Mouse (Mus musculus): ENCODE measurements around the gene Zpr1.

Gene Zpr1

DNA sequence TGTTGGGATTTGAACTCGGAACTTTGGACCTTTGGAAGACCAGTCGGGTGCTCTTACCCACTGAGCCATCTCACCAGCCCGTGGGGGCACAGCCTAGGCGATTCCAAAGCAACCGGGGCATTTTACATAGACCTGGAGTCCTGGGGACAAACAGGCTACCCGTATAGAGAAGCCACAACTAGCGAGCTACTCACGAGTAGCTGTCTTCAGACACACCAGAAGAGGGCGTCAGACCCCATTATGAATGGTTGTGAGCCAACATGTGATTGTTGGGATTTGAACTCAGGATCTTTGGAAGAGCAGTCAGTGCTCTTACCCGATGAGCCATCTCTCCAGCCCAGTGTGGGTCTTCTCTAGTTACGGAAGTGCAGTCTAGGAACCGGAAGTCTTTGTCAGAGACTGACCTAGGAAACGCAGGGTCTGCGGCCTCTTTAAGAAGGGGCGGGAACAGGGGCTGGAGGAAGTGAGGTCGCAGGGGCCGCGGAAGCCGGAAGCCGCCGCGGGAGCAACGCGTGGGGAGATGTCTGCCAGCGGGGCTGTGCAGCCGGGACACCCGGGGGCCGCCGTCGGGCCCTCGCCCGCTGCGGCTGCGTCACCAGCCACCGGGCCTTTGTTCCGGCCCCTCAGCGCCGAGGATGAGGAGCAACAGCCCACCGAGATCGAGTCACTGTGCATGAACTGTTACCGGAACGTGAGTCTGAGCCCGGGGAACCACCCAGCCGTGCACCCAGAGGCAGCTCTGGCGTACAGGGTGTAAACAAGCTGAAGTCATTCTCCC lies at the start of gene Zpr1:
Zpr1 (plus strand) TSS at position 388 of the 778 bp plus-strand sequence.
- in situ Hi-C loops (cut with MboI, MseI) = no loop called here

DNA sequence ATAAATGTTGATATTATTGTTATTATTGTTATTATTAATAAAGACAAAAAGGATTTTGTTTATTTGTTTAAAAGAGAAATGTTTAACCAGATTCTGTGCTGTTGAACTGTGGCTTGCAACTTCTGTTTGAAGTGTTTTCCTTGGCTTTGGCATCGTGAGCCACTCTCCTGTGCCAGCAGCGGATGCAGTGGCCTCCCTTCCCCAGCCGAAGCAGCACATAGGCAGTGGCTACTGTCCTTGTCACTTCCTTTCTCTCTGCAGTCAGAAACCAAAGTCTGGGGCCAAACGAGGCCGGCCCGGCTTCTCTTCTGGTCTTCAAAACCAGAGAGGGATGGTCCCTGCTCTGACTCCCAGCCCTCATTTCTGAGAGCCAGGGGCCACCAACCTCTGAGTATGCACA lies 49.8 kb upstream of the Zpr1 start:
- in situ Hi-C loops (cut with MboI, MseI) = no loop called here

DNA sequence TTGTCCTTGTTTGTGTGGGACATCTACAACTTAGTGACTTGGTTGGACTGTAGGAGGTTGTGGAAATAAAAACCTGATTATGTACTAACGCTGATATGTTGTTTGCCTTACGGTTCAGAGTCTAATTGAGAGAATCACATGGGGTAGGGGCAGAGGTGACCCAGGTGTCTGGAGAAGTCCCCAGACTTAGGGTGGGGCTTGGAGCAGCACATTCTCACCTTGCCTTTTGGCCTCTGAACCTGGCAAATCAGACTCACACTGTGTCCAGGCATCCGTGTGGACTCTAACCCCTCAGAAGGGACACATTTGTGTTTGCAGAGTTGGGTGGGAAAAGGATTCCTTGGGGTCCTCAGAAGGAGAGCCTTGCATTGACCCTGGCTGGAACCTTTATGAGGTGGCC lies 48.8 kb upstream of the Zpr1 start:
- in situ Hi-C loops (cut with MboI, MseI) = no loop called here

DNA sequence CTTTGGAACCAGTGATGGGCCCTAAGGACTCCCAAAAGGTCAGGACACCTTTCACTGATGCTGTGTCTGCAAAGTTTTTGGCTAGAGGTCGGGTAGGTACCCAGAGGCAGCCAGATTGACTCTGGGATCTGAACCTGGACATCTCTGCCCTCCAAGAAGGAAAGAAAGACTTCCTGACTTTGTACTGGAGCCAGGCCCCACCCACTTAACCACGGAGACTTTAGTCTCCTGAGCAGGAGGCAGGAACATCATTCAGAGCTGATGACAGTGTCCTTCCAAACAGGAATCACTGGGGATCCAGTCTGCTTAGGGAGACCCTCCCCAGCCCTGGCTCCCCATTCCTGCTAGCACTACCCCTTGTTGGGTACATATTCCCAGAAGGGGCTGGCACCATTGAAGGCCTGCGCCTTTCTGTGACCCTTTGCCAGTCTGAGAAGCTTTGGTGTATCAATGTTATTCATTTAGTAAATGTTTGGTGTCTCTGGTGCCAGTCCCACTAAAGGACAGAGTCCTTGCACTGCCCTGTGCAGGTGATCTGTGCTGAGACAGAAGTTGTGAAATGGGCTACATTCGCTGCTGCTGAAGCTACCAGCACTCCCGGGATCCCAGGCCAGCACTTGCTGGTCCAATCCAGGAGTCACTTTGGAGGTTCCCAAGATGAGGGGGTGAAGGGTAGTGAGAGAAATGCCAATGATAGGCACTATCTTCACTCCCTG lies 47.8 kb upstream of the Zpr1 start:
- in situ Hi-C loops (cut with MboI, MseI) = loop anchor here in 1 of 2 experiments (5.0 kb wide), 1 partner anchor 1083 kb away; no protein-coding TSS in a partner anchor

DNA sequence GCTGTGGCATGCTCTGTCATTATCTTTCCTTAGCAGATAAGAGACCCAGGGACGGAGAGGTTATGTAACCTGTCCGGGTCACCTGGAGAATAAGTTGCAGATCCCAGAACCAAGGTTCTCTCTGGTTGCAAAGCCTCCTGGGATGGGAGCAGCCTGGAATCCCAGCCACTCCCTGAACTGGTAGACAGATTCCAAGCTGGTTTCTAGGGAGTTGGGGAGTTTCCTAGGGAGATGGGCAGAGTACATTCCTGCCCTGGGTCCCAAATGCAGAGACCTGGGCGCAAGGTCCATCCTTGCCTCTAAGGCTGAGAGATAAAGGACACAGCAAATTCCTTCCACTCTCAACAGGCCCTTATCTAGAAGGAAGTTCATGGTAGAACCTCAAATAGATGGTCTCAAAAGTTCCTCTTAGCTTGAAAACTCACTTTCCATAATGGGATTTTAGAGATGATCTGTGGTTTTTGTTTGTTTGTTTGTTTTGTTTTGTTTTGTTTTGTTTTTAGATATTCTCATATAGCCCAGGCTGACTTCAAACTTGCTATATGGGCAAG lies 45.7 kb upstream of the Zpr1 start:
- in situ Hi-C loops (cut with MboI, MseI) = loop anchor here in 1 of 2 experiments (5.0 kb wide), 1 partner anchor 1085 kb away; no protein-coding TSS in a partner anchor

DNA sequence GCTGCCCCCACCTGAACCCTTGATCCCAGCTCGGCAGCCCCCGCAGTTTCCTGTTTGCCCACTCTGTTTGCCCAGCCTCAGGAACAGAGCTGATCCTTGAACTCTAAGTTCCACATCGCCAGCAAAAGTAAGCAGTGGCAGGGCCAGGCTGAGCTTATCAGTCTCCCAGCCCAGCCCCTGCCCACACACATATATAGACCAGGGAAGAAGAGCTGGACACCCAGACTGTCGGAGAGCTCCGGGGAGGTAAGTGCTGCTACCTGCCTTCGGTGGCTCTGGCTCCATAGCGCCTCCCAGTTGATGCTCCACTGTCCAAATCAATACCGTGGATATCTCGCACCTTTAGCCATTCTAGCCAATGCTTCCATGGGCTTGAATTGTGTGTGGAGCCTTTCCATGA lies 44.4 kb upstream of the Zpr1 start, which contains the start of gene Apoa1:
Apoa1 (plus strand) TSS at position 90 of the 400 bp plus-strand sequence.
- in situ Hi-C loops (cut with MboI, MseI) = loop anchor here in 1 of 2 experiments (5.0 kb wide), 1 partner anchor 1086 kb away; no protein-coding TSS in a partner anchor

GRCm38 (mm10) chr9:46229573-46230449 lies 43.1 kb upstream of the Zpr1 start:
- in situ Hi-C loops (cut with MboI, MseI) = loop anchor here in 1 of 2 experiments (5.0 kb wide), 1 partner anchor 1088 kb away; no protein-coding TSS in a partner anchor

DNA sequence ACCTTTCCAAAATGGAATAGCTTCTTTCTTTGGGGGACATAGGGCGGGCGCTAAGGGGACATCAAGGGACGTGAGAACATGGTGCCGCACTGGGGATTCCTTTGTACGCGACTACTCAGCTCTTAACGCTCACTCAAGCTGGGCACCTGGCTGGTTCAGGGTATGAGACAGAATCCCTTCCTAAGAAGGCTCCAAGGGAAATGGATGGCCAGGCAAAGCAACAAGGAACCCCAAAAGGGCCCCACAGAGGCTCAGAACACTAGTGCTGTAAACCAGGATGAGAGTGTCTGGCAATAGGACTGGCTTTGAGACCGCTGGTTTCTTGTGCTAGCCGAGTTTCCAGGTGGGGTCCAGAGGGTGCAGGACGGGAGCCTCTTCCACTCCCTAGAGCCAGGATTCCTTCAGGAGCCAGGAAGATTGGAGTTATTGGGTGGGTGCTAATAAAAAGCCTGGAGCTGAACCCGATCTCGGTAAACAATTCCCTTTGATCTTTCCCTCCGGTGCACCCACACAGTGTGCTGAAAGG lies 42.4 kb upstream of the Zpr1 start:
- in situ Hi-C loops (cut with MboI, MseI) = no loop called here

- in situ Hi-C loops (cut with MboI, MseI) = no loop called here
Observed at GRCm38 (mm10) chr9:46235196-46235595, 37.7 kb upstream of the Zpr1 start.

- in situ Hi-C loops (cut with MboI, MseI) = no loop called here
Observed at GRCm38 (mm10) chr9:46235596-46235648, 37.4 kb upstream of the Zpr1 start, which contains the start of gene Apoc3. Apoc3 (minus strand) TSS chr9:46235636.

- in situ Hi-C loops (cut with MboI, MseI) = no loop called here
Observed at GRCm38 (mm10) chr9:46235649-46236048, 37.2 kb upstream of the Zpr1 start.

DNA sequence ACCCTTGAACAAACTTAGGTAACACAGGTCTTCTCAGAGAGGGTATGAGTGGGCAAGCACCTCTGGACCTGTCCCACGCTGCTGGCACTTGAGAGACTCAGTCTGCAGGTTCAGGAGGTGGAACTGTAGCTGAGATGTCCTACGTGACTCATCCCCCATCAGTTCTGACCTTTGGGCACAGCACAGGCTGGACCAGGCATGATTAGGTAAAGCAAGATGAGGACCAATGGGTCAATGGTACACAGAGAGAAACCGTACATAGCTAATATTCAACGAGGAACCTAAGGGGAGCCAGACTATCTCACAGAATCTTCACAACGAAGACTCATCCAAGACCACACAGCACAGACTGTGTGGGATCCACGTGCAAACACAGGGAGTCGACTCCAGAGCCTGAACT lies 34.0 kb upstream of the Zpr1 start:
- in situ Hi-C loops (cut with MboI, MseI) = no loop called here

GRCm38 (mm10) chr9:46240526-46241153 lies 32.2 kb upstream of the Zpr1 start, which contains the start of gene Apoa4:
Apoa4 (plus strand) TSS chr9:46240696.
- in situ Hi-C loops (cut with MboI, MseI) = no loop called here

DNA sequence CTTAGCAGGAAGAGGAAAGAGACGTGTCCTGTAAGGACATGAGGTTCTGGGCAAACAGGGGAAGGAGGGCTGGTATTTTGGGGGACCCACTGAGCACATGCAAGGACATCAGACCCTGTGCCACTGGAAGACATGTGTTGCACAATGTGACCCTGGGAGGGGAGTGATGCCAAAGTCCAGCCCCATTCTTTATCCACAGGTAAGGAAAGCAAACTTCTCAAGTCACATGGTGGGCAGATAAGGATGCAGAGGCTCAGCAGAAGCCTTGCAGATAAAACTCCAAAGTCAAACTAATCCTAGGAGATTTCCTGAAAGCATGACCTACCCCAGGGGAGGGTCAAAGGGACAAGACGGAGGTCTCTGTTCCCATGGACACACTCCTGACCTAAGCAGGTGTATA lies 31.0 kb upstream of the Zpr1 start:
- in situ Hi-C loops (cut with MboI, MseI) = no loop called here

DNA sequence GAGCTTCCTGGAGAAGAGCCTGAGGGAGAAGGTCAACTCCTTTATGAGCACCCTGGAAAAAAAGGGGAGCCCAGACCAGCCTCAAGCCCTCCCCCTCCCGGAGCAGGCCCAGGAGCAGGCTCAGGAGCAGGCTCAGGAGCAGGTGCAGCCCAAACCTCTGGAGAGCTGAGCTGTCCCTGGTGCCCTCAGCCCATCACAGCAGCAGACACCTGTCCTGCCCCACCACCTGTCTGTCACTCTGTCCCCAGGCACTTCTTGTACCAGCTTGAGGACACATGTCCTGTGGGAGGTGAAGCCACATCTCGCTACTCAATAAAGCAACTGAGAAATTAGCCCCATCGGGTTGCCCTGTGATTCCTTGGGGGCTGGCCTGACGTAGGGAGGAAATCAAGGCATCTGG lies 29.7 kb upstream of the Zpr1 start:
- in situ Hi-C loops (cut with MboI, MseI) = no loop called here

DNA sequence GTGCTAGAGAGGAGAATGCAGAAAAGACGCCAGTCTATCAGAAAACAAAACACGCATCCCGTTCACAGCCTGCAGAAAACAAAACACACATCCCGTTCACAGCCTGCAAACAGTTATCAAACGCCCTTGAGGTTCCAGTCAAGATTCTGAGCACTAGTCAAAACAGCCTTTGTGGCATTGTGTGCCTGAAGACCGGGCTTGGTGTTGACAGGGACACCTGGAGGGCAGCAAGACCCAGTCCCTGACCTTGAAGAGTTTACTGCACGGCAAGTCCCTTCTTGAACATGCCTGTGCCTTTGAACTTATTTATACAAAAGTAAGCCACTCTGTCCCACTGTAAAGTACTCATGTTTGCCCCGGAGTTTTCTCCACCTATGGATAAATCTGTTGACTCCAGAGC lies 29.3 kb upstream of the Zpr1 start:
- in situ Hi-C loops (cut with MboI, MseI) = no loop called here

DNA sequence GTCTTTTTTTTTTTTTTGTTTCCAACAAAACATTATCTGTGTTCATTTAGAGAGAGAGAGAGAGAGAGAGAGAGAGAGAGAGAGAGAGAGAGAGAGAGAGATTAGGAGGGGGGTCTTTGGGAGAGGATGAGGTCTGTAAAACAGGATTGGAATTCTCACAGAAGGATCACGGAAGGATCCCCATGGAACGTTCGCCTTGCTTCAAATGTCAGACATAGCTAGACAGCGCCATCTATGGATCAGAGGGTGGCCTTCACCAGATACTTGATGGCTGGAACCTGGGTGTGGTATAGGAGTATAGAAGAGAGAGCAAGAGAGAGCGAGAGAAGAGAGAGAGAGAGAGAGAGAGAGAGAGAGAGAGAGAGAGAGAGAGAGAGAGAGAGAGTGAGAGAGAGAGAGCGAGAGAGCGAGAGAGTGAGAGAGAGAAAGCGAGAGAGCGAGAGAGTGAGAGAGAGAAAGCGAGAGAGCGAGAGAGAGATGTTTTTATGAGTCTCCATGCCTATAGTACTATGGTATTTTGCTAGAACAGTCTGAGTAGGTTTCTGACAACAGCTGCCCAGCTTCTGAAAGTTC lies 26.0 kb upstream of the Zpr1 start:
- in situ Hi-C loops (cut with MboI, MseI) = no loop called here

- in situ Hi-C loops (cut with MboI, MseI) = no loop called here
Observed at GRCm38 (mm10) chr9:46256177-46256576, 16.7 kb upstream of the Zpr1 start.

- in situ Hi-C loops (cut with MboI, MseI) = no loop called here
Observed at GRCm38 (mm10) chr9:46256658-46257385, 16.0 kb upstream of the Zpr1 start.

GRCm38 (mm10) chr9:46257546-46257945 lies 15.3 kb upstream of the Zpr1 start:
- in situ Hi-C loops (cut with MboI, MseI) = no loop called here

Data from T-helper 17 cell (primary cell).